Mouse (Mus musculus) c-Kit-positive CD71-positive TER-119-negative erythroid progenitor cells, embryonic 14.5 days (primary cell): Measurements from ENCODE around the gene 1700016K19Rik.
"Not testable (repeated sequence)": the region's sequence is repeated elsewhere in the genome, so short reads cannot be mapped to it uniquely, and the experiment has no call there.

Experiments used
- DNase-seq: peaks from one replicate; pipeline ENCODE4 v3.0.0-alpha.2; 2013; ENCODE audit warnings: low read depth

The 1700016K19Rik gene

DNA sequence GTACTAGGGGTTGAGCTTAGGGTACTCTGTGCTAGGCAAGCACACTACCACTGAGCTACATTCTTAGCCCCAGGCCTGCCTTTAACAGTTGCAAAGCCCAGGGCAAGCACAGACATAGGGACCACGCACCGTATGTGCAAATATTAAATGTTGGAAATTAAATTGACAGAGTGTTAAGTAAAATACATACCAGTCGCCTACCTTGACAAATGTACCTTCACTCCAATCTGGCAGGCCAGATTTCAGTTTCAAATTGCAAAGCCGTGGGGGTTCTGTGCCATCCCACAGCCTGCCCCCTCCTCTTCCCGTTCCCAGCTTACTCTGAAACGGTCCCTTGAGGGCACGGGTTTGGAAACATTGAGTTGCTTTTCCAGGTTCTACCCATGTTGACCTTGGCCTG is 13.8 kb upstream of the 1700016K19Rik start:
- no peak for DNase-seq

DNA sequence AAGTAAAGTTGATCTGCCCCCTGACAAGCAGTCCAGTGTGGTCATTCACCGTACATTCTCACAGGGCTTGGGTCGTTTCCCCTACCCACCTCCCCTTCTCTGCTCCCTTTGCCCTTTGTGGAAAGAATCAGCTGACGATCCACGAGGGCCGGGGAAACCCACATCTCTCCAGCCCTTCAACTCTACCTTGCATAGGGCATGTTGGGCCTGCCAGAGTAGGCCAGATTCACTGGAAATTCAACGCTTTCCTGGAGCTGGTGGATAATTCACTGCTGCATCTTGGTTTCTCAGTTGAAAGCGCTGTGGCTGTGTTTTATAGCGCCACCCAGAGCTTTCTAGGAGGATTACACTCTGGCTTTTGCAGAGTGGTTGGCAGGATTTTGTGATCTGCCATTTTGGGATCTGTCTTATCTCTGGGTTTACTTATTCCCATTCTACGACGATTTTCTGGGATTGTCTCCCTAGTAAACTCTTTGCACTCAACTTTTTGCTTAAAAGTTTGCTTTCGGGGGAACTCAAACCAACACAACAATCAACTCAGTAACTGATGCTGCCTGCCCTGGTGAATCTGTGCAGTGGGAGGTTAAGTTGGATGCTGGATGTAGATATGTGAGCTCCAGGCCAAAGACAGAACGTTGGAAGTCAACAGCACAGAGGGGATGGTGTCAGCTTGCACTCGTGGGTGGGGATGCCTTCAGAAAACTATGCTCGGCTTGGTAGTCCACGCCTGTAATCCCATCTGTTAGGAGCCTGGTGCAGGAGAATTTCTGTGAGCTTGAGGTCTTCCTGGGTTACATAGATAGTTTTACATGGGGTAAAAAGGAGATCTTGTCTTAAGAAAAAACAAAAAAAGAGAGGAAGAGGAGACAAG is 8.5 kb upstream of the 1700016K19Rik start:
- DNase-seq = no peak

DNA sequence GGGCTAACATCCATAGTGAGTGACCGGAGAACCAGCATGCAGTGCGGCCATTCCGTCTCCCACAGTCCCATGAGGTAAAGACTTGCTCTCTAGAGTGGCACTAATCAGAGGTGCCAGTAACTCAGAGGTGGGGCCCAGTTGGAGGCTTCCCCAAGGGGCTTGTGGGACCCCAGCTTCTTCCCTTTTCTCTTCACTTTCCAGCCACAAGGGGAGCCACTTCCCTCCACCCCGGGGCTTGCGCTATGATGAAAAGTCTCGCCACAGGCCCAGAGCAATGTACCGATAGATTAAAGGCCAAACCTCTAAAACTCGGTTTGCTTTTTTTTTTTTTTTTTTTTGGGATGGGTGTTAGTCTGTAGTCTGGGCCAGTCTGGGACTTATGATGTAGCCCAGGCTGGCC is 7.8 kb upstream of the 1700016K19Rik start:
- no peak for DNase-seq

DNA sequence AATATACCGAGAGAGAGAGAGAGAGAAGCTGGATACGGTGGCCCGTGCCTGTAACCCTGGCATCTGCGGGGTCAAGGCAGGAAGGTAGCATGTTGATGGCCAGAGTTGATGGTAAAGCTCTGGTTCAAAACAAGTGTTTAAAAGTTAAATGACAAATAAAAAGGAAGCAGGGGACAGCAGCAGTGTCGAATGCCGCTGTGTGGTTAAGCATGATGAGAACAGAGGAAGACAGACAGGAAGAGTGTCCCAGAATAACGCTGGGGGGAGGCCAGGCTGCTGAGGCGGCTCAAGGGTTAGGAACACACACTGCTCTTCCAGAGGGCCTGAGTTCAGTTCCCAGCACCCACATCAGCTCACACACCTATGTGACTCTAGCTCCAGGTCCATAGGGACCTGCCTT is 7.2 kb upstream of the 1700016K19Rik start:
- no peak for DNase-seq

DNA sequence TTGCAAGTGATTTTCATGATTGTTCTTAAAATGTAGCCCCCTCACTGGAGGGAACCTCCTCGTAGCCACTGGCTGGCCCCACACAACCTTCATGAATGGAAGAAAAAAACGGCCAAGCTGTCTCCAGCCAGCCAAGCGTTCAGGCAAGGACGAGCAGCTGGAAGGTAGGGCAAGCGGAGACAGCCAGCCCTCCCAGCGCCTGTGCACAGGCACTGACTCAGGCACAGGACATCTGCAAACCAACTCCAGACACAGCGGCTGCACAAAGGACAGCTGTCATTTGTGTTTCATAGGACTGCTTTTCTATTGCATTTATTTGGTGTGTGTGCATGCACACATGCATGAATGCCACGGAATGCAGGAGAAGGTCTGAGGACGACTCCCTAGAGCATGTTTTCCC is 5.4 kb upstream of the 1700016K19Rik start:
- no peak for DNase-seq

DNA sequence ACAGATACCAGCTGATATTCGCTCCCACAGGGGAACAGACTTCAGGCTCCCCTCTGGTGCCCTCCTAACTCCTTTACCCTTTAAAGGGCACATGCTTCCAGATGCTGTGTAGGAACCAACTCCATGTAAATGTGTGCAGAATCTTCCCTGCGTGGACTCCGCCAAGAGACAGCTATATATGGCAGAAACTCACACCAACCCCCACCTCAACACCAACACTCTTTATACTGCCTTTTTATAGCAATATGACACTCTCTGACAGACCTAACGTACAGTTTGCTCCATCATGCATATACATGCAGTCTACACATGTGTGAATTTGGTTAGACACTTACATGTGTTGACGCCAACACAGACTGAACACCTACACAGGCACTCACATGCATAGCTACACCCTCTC is 989 bp downstream of the 1700016K19Rik start:
- no peak for DNase-seq

DNA sequence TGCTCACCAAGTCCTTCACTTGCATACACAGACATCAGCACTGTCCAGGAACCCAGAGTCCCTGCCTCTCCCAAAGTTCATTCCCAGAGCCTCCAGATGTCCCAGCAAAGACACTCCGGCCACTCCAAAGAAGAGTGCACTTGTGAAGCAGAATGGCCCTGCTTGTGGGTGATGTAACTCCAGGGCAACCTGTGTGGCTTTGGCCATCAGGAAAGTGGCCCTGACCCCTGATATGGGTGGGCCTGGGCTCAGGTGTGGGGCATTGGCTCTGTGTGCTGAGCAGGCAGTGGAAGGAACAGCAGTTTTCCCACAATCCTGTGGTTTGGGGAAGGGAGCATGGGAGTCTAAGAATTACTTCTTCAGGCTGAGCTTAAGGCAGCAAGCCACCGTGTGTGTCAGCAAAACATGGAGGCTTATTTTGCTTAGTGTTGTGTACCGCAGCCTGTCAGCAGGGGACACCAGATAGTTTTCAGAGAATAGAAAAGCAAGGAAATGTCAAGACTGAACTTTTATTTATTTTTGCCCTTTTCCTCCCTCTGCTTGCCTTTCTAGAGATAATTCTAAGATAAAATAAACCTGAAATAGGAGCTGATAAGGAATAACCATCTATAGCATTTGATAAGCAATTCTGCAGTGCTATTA is 1.6 kb downstream of the 1700016K19Rik start:
- DNase-seq = no peak

DNA sequence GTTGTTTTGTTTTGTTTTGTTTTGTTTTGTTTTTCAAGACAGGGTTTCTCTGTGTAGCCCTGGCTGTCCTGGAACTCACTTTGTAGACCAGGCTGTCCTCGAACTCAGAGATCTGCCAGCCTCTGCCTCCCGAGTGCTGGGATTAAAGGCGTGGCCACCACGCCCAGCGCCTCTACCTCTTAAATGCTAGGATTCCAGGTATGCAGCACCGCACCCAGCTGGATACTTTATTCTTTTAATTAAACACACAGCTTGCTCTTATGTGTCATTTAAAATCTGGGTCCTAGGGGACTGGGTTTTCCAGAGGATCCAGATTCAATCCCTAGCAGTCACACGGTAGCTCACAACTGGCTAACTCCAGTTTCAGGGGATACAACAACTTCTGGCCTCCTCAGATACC is 4.6 kb downstream of the 1700016K19Rik start:
- not testable (repeated sequence) for DNase-seq

DNA sequence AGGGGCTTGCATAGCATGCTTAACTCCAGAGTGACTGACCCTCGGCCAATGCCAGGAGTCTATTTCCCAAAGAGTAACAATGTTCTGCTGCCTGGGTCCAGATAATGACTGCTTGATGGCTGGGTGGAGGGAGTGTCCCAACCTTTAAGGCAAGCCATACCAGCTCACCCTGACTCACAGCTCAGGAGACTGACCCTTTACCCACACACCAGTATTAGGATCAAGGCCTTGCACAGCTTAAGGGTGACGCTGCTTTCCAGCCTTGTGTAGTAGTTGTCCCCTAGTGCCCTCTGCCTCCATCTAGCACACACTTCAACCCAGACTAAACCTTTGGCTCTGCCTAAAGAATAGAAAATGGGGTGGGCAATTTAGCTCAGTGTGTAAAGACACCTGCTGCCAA is 8.4 kb downstream of the 1700016K19Rik start:
- no peak for DNase-seq

DNA sequence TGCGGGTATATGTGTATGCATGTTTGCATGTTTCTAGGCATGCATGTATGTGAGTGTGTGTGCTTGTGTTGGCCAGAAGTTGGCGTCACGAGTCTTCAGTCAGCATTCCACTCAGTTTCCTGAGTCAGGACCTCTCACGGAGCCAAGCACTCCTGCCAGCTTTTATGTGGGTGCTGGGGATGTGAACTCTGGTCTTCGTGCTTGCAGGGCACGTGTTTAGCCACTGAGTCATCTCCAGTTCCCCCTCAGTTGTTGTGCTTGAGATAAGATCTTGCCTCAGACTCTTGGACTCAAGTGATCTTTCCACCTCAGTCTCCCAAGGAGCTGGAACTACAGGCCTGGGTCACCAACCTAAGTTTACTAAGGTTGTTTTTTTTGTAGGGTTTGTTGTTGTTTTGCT is 9.4 kb downstream of the 1700016K19Rik start:
- no peak for DNase-seq

DNA sequence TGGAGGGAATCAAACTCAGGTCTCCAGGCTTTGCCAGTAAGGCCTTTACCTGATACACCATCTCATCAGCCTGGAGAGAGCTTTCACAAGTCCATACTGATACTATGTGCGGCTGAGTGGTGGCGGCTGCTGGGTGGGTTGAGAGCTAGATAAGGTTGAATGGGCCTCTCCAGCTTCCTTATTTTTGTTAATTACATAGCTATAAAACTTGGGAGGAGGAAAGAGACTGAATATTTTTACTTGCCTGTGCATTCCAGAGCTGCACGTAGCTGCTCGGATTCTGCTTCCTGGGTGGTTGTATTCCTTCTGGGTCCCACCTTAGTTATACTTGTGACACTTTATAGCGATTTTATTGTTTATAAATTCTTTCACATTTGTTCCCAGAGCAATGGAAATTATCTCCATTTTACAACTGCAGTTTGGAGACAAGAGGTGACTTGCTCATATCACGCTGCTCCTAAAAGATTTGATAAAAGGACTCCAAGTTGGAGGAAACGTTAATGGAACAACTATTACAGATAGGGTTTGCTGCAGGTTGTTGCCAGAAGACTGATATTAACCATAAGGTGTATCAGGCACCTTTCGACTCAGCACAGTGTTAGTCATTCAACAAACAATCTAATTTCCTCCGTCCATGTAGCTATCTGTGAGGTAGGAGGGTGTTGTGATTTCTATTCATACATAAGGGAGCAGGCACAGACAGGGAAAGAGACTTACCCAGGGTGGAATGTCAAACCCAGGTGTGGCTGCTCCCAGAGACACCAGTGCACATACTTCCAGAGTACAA is 11.3 kb downstream of the 1700016K19Rik start:
- DNase-seq = no peak

DNA sequence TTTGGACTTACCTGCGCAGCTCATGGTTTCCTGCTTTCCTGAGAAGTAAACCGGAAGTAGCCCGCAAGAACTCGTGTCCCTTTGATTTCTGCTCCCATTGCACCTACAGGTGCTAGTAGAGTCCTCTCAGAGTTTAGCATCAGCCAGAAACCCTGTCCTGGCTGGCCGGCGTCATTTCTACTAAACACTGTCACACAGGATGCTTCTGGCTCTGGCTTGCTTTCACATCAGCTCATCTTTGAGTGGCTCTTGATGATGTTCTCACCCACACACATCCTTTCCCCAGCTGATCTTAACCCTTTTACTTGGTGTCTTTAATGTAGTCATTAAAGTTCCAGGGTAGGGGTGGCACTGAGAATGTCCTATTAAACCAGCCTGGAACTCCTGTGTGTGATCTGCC is 15.5 kb downstream of the 1700016K19Rik start:
- DNase-seq = no peak

DNA sequence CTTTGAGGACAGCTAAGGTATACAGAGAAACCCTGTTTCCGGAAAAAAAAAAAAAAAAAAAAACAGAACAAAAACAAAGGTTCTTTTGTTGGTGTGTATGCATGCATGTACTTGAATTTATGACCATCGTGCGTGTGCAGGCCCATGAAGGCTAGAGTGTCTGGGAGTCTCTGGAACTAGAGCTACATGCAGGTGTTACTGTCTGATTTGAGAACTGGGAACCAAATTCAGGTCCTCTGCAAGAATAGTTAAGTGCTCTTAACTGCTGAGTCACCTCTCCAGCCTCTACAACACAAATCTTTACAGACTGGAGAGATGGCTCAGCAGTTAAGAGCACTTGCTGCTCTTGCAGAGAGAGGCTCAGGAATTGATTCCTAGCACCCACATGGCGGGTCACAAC is 16.1 kb downstream of the 1700016K19Rik start:
- no peak for DNase-seq

DNA sequence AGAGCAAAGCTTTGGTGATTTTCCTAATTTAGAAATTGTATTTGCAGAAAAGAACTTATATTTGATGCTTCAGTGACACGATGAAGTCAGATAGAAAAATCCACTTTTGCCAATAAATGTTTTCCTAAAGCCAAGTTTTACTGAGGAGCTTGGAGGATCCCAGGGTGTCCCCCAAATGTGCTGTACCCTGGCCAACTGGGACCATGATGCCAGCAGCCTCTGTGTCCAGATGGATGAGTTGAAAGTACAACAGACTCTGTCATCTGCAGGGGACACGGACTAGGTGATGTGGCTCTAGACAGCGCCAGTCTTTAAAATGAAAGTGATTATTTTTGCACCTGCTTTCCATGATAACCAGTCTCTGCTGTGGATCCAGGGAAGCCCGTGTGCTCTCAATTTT is 20.2 kb downstream of the 1700016K19Rik start:
- DNase-seq = no peak

DNA sequence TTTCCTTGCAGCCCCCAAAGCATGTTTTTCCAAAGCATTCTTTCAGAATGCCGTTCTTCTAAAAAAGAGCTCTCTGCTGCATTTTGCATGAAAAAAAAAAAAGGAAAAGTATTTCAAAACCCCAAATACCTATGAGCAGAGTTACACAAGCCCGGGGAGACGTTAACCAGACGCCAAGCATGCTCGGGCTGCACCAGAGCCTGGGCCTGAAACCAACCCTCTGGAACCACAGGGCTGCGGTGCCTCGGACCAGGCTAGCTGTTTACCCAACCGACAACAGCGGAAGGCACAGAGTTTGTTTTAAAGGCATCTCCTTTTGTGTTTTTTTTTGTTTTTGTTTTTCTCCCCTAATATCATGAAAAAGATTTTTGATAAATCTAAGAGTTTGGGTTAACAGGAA is 21.2 kb downstream of the 1700016K19Rik start:
- DNase-seq = no peak

DNA sequence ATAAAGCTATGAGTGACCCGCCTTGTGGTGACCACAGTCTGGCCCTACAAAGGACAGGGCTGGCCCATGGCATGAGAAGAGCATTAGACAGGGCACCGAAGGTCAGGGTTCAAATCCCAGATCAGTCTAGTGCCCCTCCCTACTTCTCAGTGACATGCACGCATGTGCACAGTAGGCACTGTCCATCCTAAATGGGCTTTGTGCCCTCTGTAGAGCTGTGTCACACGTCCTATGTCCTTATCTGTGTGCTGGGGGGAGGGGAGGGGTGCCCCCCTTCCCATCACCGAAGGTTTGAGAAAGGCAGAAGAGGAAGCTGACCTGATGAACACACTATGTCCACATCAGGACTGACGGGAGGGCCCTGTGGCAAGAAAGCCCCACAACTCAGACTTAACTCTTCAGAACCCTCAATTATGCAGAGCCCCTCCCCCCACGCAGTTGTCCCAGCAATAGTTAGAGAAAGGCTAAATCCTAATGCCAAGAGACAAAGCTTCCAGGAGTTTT is 25.4 kb downstream of the 1700016K19Rik start:
- no peak for DNase-seq

DNA sequence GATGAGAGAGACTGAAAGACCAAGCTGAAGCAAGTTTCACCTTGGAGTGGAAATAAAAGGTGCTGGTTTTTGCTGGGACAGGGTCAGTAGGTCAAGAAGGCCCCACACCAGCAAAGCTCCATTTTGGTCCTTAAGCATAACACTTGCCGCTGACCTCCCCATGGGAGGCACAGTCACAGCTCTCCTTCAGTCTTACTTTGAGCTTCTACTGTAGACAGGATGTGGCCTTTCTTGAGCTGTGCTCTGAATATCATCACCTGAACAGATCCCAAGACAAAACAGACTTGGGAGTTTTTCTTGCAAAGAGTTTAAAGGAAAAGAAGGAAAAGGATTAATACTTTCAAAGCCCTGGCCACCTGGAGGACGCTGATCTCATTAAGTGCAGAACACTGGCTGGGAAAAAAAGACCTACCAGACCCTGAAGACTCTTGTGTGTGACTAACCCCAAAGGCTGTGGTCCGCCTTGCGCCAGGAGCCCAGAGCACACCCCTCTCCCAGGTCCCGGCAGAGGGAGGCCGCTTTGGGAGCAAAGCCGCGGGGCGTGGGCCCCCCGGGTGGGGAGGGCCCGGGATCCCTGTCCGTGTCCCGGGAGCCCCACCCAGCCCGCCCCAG is 26.9 kb downstream of the 1700016K19Rik start:
- no peak for DNase-seq

DNA sequence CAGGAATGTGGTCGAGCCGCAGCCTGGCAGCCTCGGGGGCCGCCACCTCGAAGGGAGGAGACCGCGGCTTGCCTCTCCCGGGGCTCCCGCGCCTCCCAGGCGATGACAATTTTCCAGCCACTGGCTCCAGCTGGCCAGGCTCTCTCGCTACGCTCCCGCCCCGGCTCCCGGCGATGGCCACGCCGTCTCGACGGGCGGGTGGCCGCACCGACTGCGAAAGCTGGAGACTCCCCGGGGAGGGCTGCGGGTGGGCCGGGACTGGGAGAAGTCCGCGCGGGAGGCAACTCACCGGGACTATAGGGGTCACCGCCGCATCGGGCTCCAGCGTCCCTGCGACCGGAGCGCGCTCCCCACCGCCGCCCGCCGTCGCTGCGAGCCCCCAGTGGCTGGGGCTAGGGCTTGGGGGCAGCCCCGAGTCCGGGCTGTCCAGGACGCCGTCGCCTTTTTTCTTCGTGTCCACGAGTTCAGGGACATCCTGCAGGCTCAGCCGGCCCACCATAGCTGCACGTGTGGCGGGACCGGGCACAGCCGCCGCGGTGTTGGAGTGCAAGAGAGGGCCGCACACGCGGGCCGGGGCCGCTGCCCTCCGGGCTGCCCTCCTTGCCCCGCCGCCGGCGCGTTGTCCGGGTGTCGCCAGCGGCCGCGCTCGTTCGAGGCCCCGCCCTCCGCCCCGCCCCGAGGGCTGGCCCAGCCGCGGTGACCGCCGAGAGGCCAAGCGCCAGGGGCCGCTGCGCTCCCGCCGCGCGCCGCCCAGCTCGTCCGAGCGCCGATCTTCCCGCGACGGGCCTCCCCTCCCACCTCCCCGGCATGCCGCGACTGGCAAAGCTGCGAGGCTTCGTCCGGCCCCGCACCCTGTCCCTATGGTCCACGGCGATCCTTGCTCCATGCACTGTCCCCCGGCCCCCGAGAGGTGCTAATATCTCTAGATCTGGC is 27.7 kb downstream of the 1700016K19Rik start, which contains the start of gene Rflnb:
Rflnb (minus strand) TSS at position 644 of the 933 bp plus-strand sequence.
- DNase-seq = peak; percentile 48

DNA sequence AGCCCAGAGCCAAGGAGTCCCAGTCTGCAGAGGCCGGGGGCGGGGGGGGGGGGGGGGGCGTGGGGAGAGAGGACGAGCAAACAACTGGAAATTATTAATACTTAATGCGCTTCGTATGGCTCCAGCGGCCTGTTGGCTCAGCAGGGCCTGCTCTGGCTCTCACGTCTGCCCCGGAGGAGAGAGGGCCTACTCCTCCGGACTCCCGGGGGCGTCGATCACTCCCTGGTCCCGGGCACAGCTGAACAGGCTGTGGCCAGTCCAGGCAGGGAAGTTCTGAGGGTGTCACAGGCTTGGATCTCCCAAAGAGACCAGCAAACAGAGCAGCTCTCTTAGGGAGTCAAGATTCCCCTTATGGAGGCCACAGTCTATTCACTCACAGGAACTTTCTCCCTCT is 28.4 kb downstream of the 1700016K19Rik start:
- DNase-seq = peak; percentile 5

DNA sequence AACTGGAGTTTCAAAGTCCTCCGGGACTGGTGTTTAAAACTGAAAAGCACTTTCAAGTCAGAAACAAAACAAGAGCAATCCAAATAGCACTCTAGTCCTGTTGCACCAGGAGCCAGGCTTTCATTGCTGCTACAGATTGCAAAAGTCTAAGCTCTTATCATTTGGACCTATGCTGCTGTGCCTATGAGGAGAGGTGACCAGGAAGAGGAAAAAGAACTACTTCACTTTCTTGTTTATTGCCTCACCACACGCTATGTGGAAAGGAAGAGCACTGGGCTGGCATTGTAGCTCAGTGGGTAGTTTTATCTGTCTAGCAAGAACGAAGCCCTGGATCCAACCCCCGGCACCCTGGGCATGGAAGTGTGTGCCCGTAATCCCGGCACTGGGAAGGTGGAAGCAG is 33.6 kb downstream of the 1700016K19Rik start:
- DNase-seq = no peak

DNA sequence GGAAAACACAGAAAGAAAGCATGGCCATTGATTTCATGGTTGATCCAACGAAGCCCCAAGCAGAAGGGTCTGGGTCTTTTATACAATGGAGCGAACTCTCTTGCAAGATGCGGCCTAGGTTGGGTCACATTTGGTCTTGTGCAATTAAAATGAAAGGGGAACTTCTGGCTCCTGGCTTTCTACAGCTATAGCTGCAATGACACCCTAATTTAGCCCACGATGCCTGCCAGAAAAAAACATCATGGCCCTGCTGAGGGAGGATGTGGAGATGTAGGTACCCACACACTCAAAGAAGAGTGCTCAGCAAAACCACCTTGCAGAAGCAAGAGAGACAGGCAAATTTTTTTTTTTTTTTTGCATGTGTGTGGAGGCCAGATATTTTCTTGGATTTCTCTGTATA is 34.1 kb downstream of the 1700016K19Rik start:
- no peak for DNase-seq
